Mouse (Mus musculus): ENCODE measurements around the gene Gm7138. TPM values are rescaled to one million over a fixed set of nuclear protein-coding genes. Genes with fewer than 3 reads are reported as not detected.
"Not testable (repeated sequence)": the region's sequence is repeated elsewhere in the genome, so short reads cannot be mapped to it uniquely, and the experiment has no call there.

The Gm7138 gene
- polyA plus RNA-seq, 1 experiment from 2014 or later = not detected

- not testable (repeated sequence) for H3K9me3 ChIP-seq (ENCODE audit: control insufficient read depth, low read length); H3K4me2 ChIP-seq (ENCODE audit: low read depth, low read length); H3K9ac ChIP-seq (replicated peaks; ENCODE audit: low read depth, low read length); H3K36me3 ChIP-seq (ENCODE audit: control insufficient read depth, insufficient read depth, low read length); H3K4me1 ChIP-seq (ENCODE audit: control insufficient read depth, insufficient read depth, low read length); H3K4me3 ChIP-seq (ENCODE audit: low read depth, low read length); H3K27me3 ChIP-seq (ENCODE audit: control insufficient read depth, insufficient read depth, low read length); H3K27ac ChIP-seq (ENCODE audit: low read depth, low read length); ATAC-seq (ENCODE audit: low read depth)
- no CpG with 5 or more reads among the region's 1 CpGs for WGBS
Observed at GRCm38 (mm10) chr10:77759582-77759981, 17.2 kb downstream of the Gm7138 start, which contains the start of gene Gm3233. TSS of gene Gm3233 (minus strand) at chr10:77759682.

GRCm38 (mm10) chr10:77753448-77753847, 23.3 kb downstream of the Gm7138 start:
- no peaks in the 10 kb centered on the region for H3K36me3 ChIP-seq (ENCODE audit: control insufficient read depth, insufficient read depth, low read length)
- no peak overlapping the region for H3K27ac ChIP-seq (ENCODE audit: low read depth, low read length)
- H3K27me3 ChIP-seq (ENCODE audit: control insufficient read depth, insufficient read depth, low read length) = no peaks in the 10 kb centered on the region
- no peak for ATAC-seq (ENCODE audit: low read depth)
- no peak overlapping the region for H3K4me3 ChIP-seq (ENCODE audit: low read depth, low read length)
- no peak overlapping the region for H3K4me2 ChIP-seq (ENCODE audit: low read depth, low read length)
- no peaks in the 10 kb centered on the region for H3K4me1 ChIP-seq (ENCODE audit: control insufficient read depth, insufficient read depth, low read length)
- H3K9ac ChIP-seq (replicated peaks; ENCODE audit: low read depth, low read length) = no peak overlapping the region
- H3K9me3 ChIP-seq (ENCODE audit: control insufficient read depth, low read length) = no peaks in the 10 kb centered on the region

GRCm38 (mm10) chr10:77752312-77752711, 24.4 kb downstream of the Gm7138 start:
- WGBS = 65% methylated on average over 3 of the region's 3 CpGs
- not testable (repeated sequence) for H3K36me3 ChIP-seq (ENCODE audit: control insufficient read depth, insufficient read depth, low read length); H3K4me2 ChIP-seq (ENCODE audit: low read depth, low read length); ATAC-seq (ENCODE audit: low read depth); H3K4me1 ChIP-seq (ENCODE audit: control insufficient read depth, insufficient read depth, low read length); H3K27ac ChIP-seq (ENCODE audit: low read depth, low read length); H3K9me3 ChIP-seq (ENCODE audit: control insufficient read depth, low read length); H3K9ac ChIP-seq (replicated peaks; ENCODE audit: low read depth, low read length); H3K27me3 ChIP-seq (ENCODE audit: control insufficient read depth, insufficient read depth, low read length); H3K4me3 ChIP-seq (ENCODE audit: low read depth, low read length)

- H3K4me1 ChIP-seq (ENCODE audit: control insufficient read depth, insufficient read depth, low read length); H3K36me3 ChIP-seq (ENCODE audit: control insufficient read depth, insufficient read depth, low read length); H3K9ac ChIP-seq (replicated peaks; ENCODE audit: low read depth, low read length); H3K27me3 ChIP-seq (ENCODE audit: control insufficient read depth, insufficient read depth, low read length); H3K4me3 ChIP-seq (ENCODE audit: low read depth, low read length); H3K4me2 ChIP-seq (ENCODE audit: low read depth, low read length); H3K9me3 ChIP-seq (ENCODE audit: control insufficient read depth, low read length); H3K27ac ChIP-seq (ENCODE audit: low read depth, low read length); ATAC-seq (ENCODE audit: low read depth): not testable (repeated sequence)
- WGBS = 78% methylated on average over 1 of the region's 1 CpGs
Observed at GRCm38 (mm10) chr10:77751254-77751653, 25.5 kb downstream of the Gm7138 start, which contains the start of gene Gm9736. TSS of gene Gm9736 (minus strand) at chr10:77751354.

- H3K4me2 ChIP-seq (ENCODE audit: low read depth, low read length); H3K9ac ChIP-seq (replicated peaks; ENCODE audit: low read depth, low read length); ATAC-seq (ENCODE audit: low read depth); H3K4me1 ChIP-seq (ENCODE audit: control insufficient read depth, insufficient read depth, low read length); H3K9me3 ChIP-seq (ENCODE audit: control insufficient read depth, low read length); H3K27ac ChIP-seq (ENCODE audit: low read depth, low read length); H3K27me3 ChIP-seq (ENCODE audit: control insufficient read depth, insufficient read depth, low read length); H3K4me3 ChIP-seq (ENCODE audit: low read depth, low read length); H3K36me3 ChIP-seq (ENCODE audit: control insufficient read depth, insufficient read depth, low read length): not testable (repeated sequence)
- WGBS = 73% methylated on average over 1 of the region's 1 CpGs
Observed at GRCm38 (mm10) chr10:77750686-77751085, 26.1 kb downstream of the Gm7138 start.

- H3K27ac ChIP-seq (ENCODE audit: low read depth, low read length) = not testable (repeated sequence)
Observed at GRCm38 (mm10) chr10:77741924-77742688, 34.6 kb downstream of the Gm7138 start, which contains the start of gene Gm18596. TSS of gene Gm18596 (minus strand) at chr10:77742638.

GRCm38 (mm10) chr10:77738929-77739328, 37.8 kb downstream of the Gm7138 start:
- 0 out of 2 replicates have a peak, but pooled peaks cover 3% of the 10 kb centered on the region for H3K9me3 ChIP-seq (ENCODE audit: control insufficient read depth, low read length)
- H3K9ac ChIP-seq (replicated peaks; ENCODE audit: low read depth, low read length) = no peak overlapping the region
- H3K27me3 ChIP-seq (ENCODE audit: control insufficient read depth, insufficient read depth, low read length) = no peaks in the 10 kb centered on the region
- no peak for ATAC-seq (ENCODE audit: low read depth)
- no peak overlapping the region for H3K27ac ChIP-seq (ENCODE audit: low read depth, low read length)
- no peaks in the 10 kb centered on the region for H3K4me1 ChIP-seq (ENCODE audit: control insufficient read depth, insufficient read depth, low read length)
- WGBS = 89% methylated on average over 4 of the region's 4 CpGs
- H3K4me2 ChIP-seq (ENCODE audit: low read depth, low read length) = no peak overlapping the region
- H3K36me3 ChIP-seq (ENCODE audit: control insufficient read depth, insufficient read depth, low read length) = no peaks in the 10 kb centered on the region
- no peak overlapping the region for H3K4me3 ChIP-seq (ENCODE audit: low read depth, low read length)

More at GRCm38 (mm10) chr10:77741924-77742688, 34.6 kb downstream of the Gm7138 start, which contains the start of gene Gm18596:
- not testable (repeated sequence) for H3K4me1 ChIP-seq (ENCODE audit: control insufficient read depth, insufficient read depth, low read length); H3K36me3 ChIP-seq (ENCODE audit: control insufficient read depth, insufficient read depth, low read length); H3K4me3 ChIP-seq (ENCODE audit: low read depth, low read length); H3K27me3 ChIP-seq (ENCODE audit: control insufficient read depth, insufficient read depth, low read length); H3K9ac ChIP-seq (replicated peaks; ENCODE audit: low read depth, low read length); H3K4me2 ChIP-seq (ENCODE audit: low read depth, low read length); ATAC-seq (ENCODE audit: low read depth); H3K9me3 ChIP-seq (ENCODE audit: control insufficient read depth, low read length)
- WGBS = 68% methylated on average over 4 of the region's 5 CpGs

GRCm38 (mm10) chr10:77735928-77736327, 40.8 kb downstream of the Gm7138 start:
- no peak for ATAC-seq (ENCODE audit: low read depth)
- 0 out of 2 replicates have a peak, but pooled peaks cover 3% of the 10 kb centered on the region for H3K9me3 ChIP-seq (ENCODE audit: control insufficient read depth, low read length)
- H3K36me3 ChIP-seq (ENCODE audit: control insufficient read depth, insufficient read depth, low read length) = no peaks in the 10 kb centered on the region
- H3K27ac ChIP-seq (ENCODE audit: low read depth, low read length) = no peak overlapping the region
- 73% methylated on average over 1 of the region's 1 CpGs for WGBS
- no peak overlapping the region for H3K4me3 ChIP-seq (ENCODE audit: low read depth, low read length)
- no peaks in the 10 kb centered on the region for H3K4me1 ChIP-seq (ENCODE audit: control insufficient read depth, insufficient read depth, low read length)
- H3K9ac ChIP-seq (replicated peaks; ENCODE audit: low read depth, low read length) = no peak overlapping the region
- no peak overlapping the region for H3K4me2 ChIP-seq (ENCODE audit: low read depth, low read length)
- no peaks in the 10 kb centered on the region for H3K27me3 ChIP-seq (ENCODE audit: control insufficient read depth, insufficient read depth, low read length)

- 51% methylated on average over 4 of the region's 4 CpGs for WGBS
- H3K4me2 ChIP-seq (ENCODE audit: low read depth, low read length) = no peak overlapping the region
- no peaks in the 10 kb centered on the region for H3K36me3 ChIP-seq (ENCODE audit: control insufficient read depth, insufficient read depth, low read length)
- H3K27ac ChIP-seq (ENCODE audit: low read depth, low read length) = no peak overlapping the region
- H3K9ac ChIP-seq (replicated peaks; ENCODE audit: low read depth, low read length) = no peak overlapping the region
- H3K27me3 ChIP-seq (ENCODE audit: control insufficient read depth, insufficient read depth, low read length) = no peaks in the 10 kb centered on the region
- H3K4me1 ChIP-seq (ENCODE audit: control insufficient read depth, insufficient read depth, low read length) = no peaks in the 10 kb centered on the region
- H3K4me3 ChIP-seq (ENCODE audit: low read depth, low read length) = no peak overlapping the region
- ATAC-seq (ENCODE audit: low read depth) = no peak
- H3K9me3 ChIP-seq (ENCODE audit: control insufficient read depth, low read length) = no peaks in the 10 kb centered on the region
Observed at GRCm38 (mm10) chr10:77729241-77729640, 47.5 kb downstream of the Gm7138 start.

Measured in neural tube, embryonic 14.5 days (tissue).